Mouse (Mus musculus): ENCODE results near the gene Entpd7. TPM values are rescaled to one million over a fixed set of nuclear protein-coding genes. Genes with fewer than 3 reads are reported as not detected.

Gene Entpd7
- polyA plus RNA-seq, 1 experiment from 2014 or later: 21.1 TPM

Other genes starting within 250 kb of the Entpd7 start
- 0.64 and 0.93 TPM in 2 replicates for gene Cnnm1, start 249.2 kb upstream of the Entpd7 start, polyA plus RNA-seq (2015; fragmentation: Nextera tagmentation; extraction: Ambion mirVana)
- 58.7 and 60.7 TPM in 2 replicates for gene Got1, start 165.1 kb upstream of the Entpd7 start, polyA plus RNA-seq (2015; fragmentation: Nextera tagmentation; extraction: Ambion mirVana)
- 80.9 and 88.1 TPM in 2 replicates for gene Nkx2-3, start 77.3 kb upstream of the Entpd7 start, polyA plus RNA-seq (2015; fragmentation: Nextera tagmentation; extraction: Ambion mirVana)
- gene Slc25a28, start 14.8 kb upstream of the Entpd7 start, polyA plus RNA-seq (2015; fragmentation: Nextera tagmentation; extraction: Ambion mirVana): 19.1 and 19.9 TPM in 2 replicates
- 24.8 and 25.9 TPM in 2 replicates for gene Cutc, start 63.3 kb downstream of the Entpd7 start, polyA plus RNA-seq (2015; fragmentation: Nextera tagmentation; extraction: Ambion mirVana)
- gene Cox15, start 63.3 kb downstream of the Entpd7 start, polyA plus RNA-seq (2015; fragmentation: Nextera tagmentation; extraction: Ambion mirVana): 12.2 and 14.2 TPM in 2 replicates
- gene Abcc2, start 92.5 kb downstream of the Entpd7 start, polyA plus RNA-seq (2015; fragmentation: Nextera tagmentation; extraction: Ambion mirVana): 16.7 and 24.3 TPM in 2 replicates

Measured in intestine, embryonic 15.5 days (tissue).